Mouse (Mus musculus) liver, postnatal 0 days (tissue): ENCODE results near the gene Mettl3. TPM values are rescaled to one million over a fixed set of nuclear protein-coding genes. Genes with fewer than 3 reads are reported as not detected.

ENCODE experiments used
- ATAC-seq: fragments of 200-750 bp; cut with Nextera tagmentation; 2 replicates; pipeline ENCODE4 v1.8.0; 2017; ENCODE audit warnings: mild to moderate bottlenecking, moderate library complexity
- DNase-seq: peaks from one replicate; pipeline ENCODE4 v3.0.0-alpha.2; 2016
- H3K27ac ChIP-seq: fragments of 300-500 bp; sonication (generic); 2 replicates; pipeline ENCODE4 v1.5.1; 2014; ENCODE audit warnings: antibody characterized with exemption, moderate library complexity, mild to moderate bottlenecking, low read depth
- H3K27me3 ChIP-seq: fragments of 300-500 bp; sonication (generic); 2 replicates; pipeline ENCODE4 v1.6.1; 2014; ENCODE audit warnings: low read length, control low read depth, mixed read lengths; ENCODE audit not compliant: insufficient read depth
- H3K36me3 ChIP-seq: fragments of 300-500 bp; sonication (generic); replicated peaks from 2 replicates; pipeline ENCODE4 v1.6.1; 2014; ENCODE audit warnings: mild to moderate bottlenecking, control low read depth, low read length, moderate library complexity, mixed read lengths; ENCODE audit not compliant: insufficient read depth
- H3K4me1 ChIP-seq: fragments of 300-500 bp; sonication (generic); 2 replicates; pipeline ENCODE4 v1.6.1; 2014; ENCODE audit warnings: antibody characterized with exemption, mild to moderate bottlenecking, control low read depth; ENCODE audit not compliant: insufficient read depth
- H3K4me2 ChIP-seq: fragments of 300-500 bp; sonication (generic); 2 replicates; pipeline ENCODE4 v1.6.1; 2014; ENCODE audit warnings: low read depth, mild to moderate bottlenecking, low read length, moderate library complexity, mixed read lengths
- H3K4me3 ChIP-seq: fragments of 300-500 bp; sonication (generic); 2 replicates; pipeline ENCODE4 v1.5.1; 2014; ENCODE audit warnings: low read depth, low read length
- H3K9ac ChIP-seq: fragments of 300-500 bp; sonication (generic); replicated peaks from 2 replicates; pipeline ENCODE4 v1.6.1; 2014; ENCODE audit warnings: mild to moderate bottlenecking, moderate library complexity
- H3K9me3 ChIP-seq: fragments of 300-500 bp; sonication (generic); 2 replicates; pipeline ENCODE4 v1.6.1; 2016; ENCODE audit warnings: mild to moderate bottlenecking, control low read depth, low read length, mixed read lengths
- CTCF ChIP-seq: sonication (generic); IDR thresholded peaks from 2 replicates; pipeline ENCODE4 v1.5.1; 2016; ENCODE audit warnings: antibody characterized with exemption, low read depth
- EP300 ChIP-seq: IDR thresholded peaks from 2 replicates; pipeline ENCODE4 v1.6.1; 2016; ENCODE audit warnings: antibody characterized with exemption, low read depth, mild to moderate bottlenecking
- WGBS: fragments of 180-500 bp; shearing (Covaris S2); extraction: QIAGEN DNeasy Blood & Tissue Kit; methylation state at CpG from one replicate; pipeline ENCODE4 v1.1.7; 2014; ENCODE audit not compliant: insufficient replicate concordance; 5-methylcytosine and 5-hydroxymethylcytosine counted together
- polyA plus RNA-seq: library from polyadenylated mRNA; unstranded; fragments of >200 nt; fragmentation: Nextera tagmentation; extraction: Ambion mirVana; gene quantifications from 2 replicates; pipeline ENCODE4 v1.2.1, GENCODE M21; 2015

Gene Mettl3
- polyA plus RNA-seq, 1 experiment from 2014 or later = 8.1 TPM

DNA sequence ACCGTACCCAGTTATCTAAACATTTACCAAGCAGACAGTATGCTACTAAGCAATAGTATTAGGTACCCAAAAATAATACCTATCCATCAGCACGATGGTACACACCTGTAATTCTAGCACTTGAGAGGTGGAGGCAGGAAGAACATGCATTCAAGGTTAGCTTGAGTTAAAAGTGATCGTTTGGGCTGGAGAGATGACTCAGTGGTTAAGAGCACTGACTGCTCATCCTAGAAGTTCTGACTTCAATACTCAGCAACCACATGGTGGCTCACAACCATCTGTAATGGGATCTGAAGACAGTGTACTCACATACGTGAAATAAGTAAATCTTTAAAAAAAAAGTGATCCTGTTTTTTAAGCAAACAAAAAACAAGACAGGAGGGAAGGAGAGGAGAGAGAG is 58.8 kb downstream of the Mettl3 start:
- Histone ChIP-seq H3K4me3 (no peak overlapping the region), H3K9me3 (no peaks in the 10 kb centered on the region), H3K36me3 (no peaks in the 10 kb centered on the region), H3K4me2 (no peak overlapping the region), H3K27ac (no peak overlapping the region), H3K27me3 (no peaks in the 10 kb centered on the region), H3K9ac (no peak overlapping the region), H3K4me1 (peaks cover 21% of the 10 kb centered on the region)
- ATAC-seq (no peak), DNase-seq (no peak)
- 74% methylated on average over 4 of the region's 4 CpGs for WGBS
- TF ChIP-seq CTCF (no peak), EP300 (no peak)

Other genes starting within 250 kb of the Mettl3 start
- gene Hnrnpc, start 201.1 kb downstream of the Mettl3 start, polyA plus RNA-seq = 124 and 129 TPM in 2 replicates
- 23.9 and 30.7 TPM in 2 replicates for gene Rpgrip1, start 194.4 kb downstream of the Mettl3 start, polyA plus RNA-seq
- 15.7 and 18.0 TPM in 2 replicates for gene Supt16, start 107.7 kb downstream of the Mettl3 start, polyA plus RNA-seq
- gene Chd8, start 47.3 kb downstream of the Mettl3 start, polyA plus RNA-seq = 8.5 and 10.0 TPM in 2 replicates
- gene Tox4, start 26.0 kb downstream of the Mettl3 start, polyA plus RNA-seq = 12.1 and 13.4 TPM in 2 replicates
- 2.7 and 2.8 TPM in 2 replicates for gene Rab2b, start 25.6 kb downstream of the Mettl3 start, polyA plus RNA-seq
- 0.63 and 0.85 TPM in 2 replicates for gene Sall2, start 23.6 kb upstream of the Mettl3 start, polyA plus RNA-seq
- gene Olfr1513, start 51.3 kb upstream of the Mettl3 start, polyA plus RNA-seq = not detected in 2 replicates
- gene Olfr1512, start 74.0 kb upstream of the Mettl3 start, polyA plus RNA-seq = not detected in 2 replicates
- not detected in 2 replicates for gene Olfr1511, start 92.3 kb upstream of the Mettl3 start, polyA plus RNA-seq
- gene Olfr1510, start 109.2 kb upstream of the Mettl3 start, polyA plus RNA-seq = not detected in 2 replicates
- gene Olfr1509, start 137.9 kb upstream of the Mettl3 start, polyA plus RNA-seq = not detected in 2 replicates
- not detected in 2 replicates for gene Olfr1508, start 162.4 kb upstream of the Mettl3 start, polyA plus RNA-seq
- not detected in 2 replicates for gene Olfr1507, start 190.6 kb upstream of the Mettl3 start, polyA plus RNA-seq